Mouse (Mus musculus): ENCODE results near the gene Oxsm. TPM values are rescaled to one million over a fixed set of nuclear protein-coding genes. Genes with fewer than 3 reads are reported as not detected.

Oxsm gene
- polyA plus RNA-seq, 1 experiment from 2014 or later: 2.1 TPM

DNA sequence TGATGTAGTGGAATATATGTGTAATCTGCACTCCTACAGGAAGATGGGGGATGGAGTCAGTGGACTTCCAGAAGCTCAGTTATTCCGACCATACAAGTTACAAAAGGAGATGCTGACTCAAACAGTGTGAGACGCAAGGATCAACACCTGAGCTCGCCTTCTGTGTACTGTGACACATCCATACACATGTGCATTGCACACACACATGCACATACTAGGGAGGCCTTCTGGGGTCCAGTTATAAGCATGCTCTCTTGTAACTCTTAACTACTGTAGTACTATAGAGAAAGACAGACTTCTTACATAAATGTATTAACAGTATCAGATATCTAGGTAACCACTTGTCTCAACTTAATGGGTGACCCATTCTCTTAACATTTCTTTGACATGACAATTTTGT, 24.1 kb upstream of the Oxsm start:
- Histone ChIP-seq H3K4me2 (no peak overlapping the region), H3K9ac (no peak overlapping the region), H3K36me3 (ENCODE audit: insufficient read depth) (peaks cover 13% of the 10 kb centered on the region; the same call in 1 of the 2 replicates), H3K27me3 (ENCODE audit: insufficient read depth, low read length) (no peaks in the 10 kb centered on the region), H3K27ac (ENCODE audit: low read depth) (no peak overlapping the region), H3K4me1 (ENCODE audit: insufficient read depth) (no peaks in the 10 kb centered on the region), H3K9me3 (ENCODE audit: low read depth, low read length) (no peaks in the 10 kb centered on the region), H3K4me3 (ENCODE audit: low read depth, low read length) (no peak overlapping the region)
- no peak for TF ChIP-seq CTCF (IDR thresholded peaks at IDR 0.05; ENCODE audit: low read depth)
- 79% methylated on average over 3 of the region's 3 CpGs for WGBS
- DNase-seq: no peak
- no peak for ATAC-seq (ENCODE audit: insufficient read depth)

- DNase-seq (no peak), ATAC-seq (ENCODE audit: insufficient read depth) (no peak)
- Histone ChIP-seq H3K27me3 (ENCODE audit: insufficient read depth, low read length) (no peaks in the 10 kb centered on the region), H3K9me3 (ENCODE audit: low read depth, low read length) (no peaks in the 10 kb centered on the region), H3K9ac (no peak overlapping the region), H3K36me3 (ENCODE audit: insufficient read depth) (peaks cover 13% of the 10 kb centered on the region; the same call in 1 of the 2 replicates), H3K4me3 (ENCODE audit: low read depth, low read length) (no peak overlapping the region), H3K27ac (ENCODE audit: low read depth) (no peak overlapping the region), H3K4me1 (ENCODE audit: insufficient read depth) (no peaks in the 10 kb centered on the region), H3K4me2 (no peak overlapping the region)
- TF ChIP-seq CTCF (IDR thresholded peaks at IDR 0.05; ENCODE audit: low read depth): no peak
- WGBS: 95% methylated on average over 2 of the region's 2 CpGs
Observed at GRCm38 (mm10) chr14:16269776-16270175, 20.2 kb upstream of the Oxsm start.

GRCm38 (mm10) chr14:16267028-16267427, 17.4 kb upstream of the Oxsm start:
- Histone ChIP-seq H3K4me2 (no peak overlapping the region), H3K9ac (no peak overlapping the region), H3K27ac (ENCODE audit: low read depth) (no peak overlapping the region), H3K4me3 (ENCODE audit: low read depth, low read length) (no peak overlapping the region), H3K36me3 (ENCODE audit: insufficient read depth) (peaks cover 9% of the 10 kb centered on the region; the same call in 1 of the 2 replicates), H3K4me1 (ENCODE audit: insufficient read depth) (no peaks in the 10 kb centered on the region), H3K27me3 (ENCODE audit: insufficient read depth, low read length) (no peaks in the 10 kb centered on the region), H3K9me3 (ENCODE audit: low read depth, low read length) (no peaks in the 10 kb centered on the region)
- DNase-seq (no peak), ATAC-seq (ENCODE audit: insufficient read depth) (no peak)
- TF ChIP-seq CTCF (IDR thresholded peaks at IDR 0.05; ENCODE audit: low read depth): no peak
- 66% methylated on average over 5 of the region's 5 CpGs for WGBS

DNA sequence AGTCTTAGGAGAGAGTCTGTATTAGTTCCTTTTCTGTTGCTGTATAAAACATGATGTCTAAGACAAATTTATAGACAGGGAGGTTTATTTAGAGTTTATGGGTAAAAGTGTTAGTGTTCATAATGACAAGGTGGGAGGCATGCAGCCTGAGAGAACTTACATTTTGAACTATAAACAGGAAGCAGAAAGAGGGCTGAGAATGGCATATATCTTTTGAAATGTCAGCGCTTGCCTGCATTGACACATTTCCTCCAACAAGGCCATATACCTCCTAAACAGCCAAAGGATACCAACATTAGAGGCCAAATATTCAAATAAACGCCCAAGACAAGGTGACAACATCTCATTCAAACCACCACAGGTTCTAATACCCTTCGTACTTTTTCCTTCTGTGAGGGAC, 12.3 kb upstream of the Oxsm start:
- H3K4me1 ChIP-seq (ENCODE audit: insufficient read depth): no peaks in the 10 kb centered on the region
- 62% methylated on average over 3 of the region's 3 CpGs for WGBS
- no peak overlapping the region for H3K4me2 ChIP-seq
- ATAC-seq (ENCODE audit: insufficient read depth): no peak
- no peaks in the 10 kb centered on the region for H3K27me3 ChIP-seq (ENCODE audit: insufficient read depth, low read length)
- no peak for DNase-seq
- H3K27ac ChIP-seq (ENCODE audit: low read depth): no peak overlapping the region
- no peak for TF ChIP-seq CTCF (IDR thresholded peaks at IDR 0.05; ENCODE audit: low read depth)
- H3K9me3 ChIP-seq (ENCODE audit: low read depth, low read length): no peaks in the 10 kb centered on the region
- H3K4me3 ChIP-seq (ENCODE audit: low read depth, low read length): no peak overlapping the region
- no peak overlapping the region for H3K9ac ChIP-seq
- peaks cover 10% of the 10 kb centered on the region; the same call in 1 of the 2 replicates for H3K36me3 ChIP-seq (ENCODE audit: insufficient read depth)

DNA sequence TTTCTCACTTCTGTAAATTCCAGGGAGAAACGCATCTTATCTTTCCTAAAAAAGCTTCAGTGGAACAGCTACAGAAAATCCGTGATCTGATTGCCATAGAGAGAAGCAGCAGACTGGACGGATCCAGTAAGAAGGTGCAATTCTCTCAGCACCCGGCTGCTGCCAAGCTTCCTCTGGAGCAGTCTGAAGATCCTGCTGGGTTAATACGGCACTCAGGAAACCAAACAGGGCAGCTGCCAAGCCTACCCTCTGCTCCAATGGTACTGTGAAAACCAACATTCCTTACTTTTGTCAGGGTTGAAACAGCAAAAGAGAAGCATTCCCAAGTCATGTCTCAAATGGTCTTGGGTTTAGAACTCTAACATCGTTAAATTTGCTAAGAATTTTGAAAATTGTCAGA, 10.9 kb upstream of the Oxsm start:
- Histone ChIP-seq H3K9me3 (ENCODE audit: low read depth, low read length) (no peaks in the 10 kb centered on the region), H3K36me3 (ENCODE audit: insufficient read depth) (peaks cover 17% of the 10 kb centered on the region), H3K27me3 (ENCODE audit: insufficient read depth, low read length) (no peaks in the 10 kb centered on the region), H3K9ac (no peak overlapping the region), H3K27ac (ENCODE audit: low read depth) (no peak overlapping the region), H3K4me3 (ENCODE audit: low read depth, low read length) (no peak overlapping the region), H3K4me1 (ENCODE audit: insufficient read depth) (no peaks in the 10 kb centered on the region), H3K4me2 (no peak overlapping the region)
- WGBS: 73% methylated on average over 6 of the region's 6 CpGs
- DNase-seq (no peak), ATAC-seq (ENCODE audit: insufficient read depth) (no peak)
- TF ChIP-seq CTCF (IDR thresholded peaks at IDR 0.05; ENCODE audit: low read depth): no peak

DNA sequence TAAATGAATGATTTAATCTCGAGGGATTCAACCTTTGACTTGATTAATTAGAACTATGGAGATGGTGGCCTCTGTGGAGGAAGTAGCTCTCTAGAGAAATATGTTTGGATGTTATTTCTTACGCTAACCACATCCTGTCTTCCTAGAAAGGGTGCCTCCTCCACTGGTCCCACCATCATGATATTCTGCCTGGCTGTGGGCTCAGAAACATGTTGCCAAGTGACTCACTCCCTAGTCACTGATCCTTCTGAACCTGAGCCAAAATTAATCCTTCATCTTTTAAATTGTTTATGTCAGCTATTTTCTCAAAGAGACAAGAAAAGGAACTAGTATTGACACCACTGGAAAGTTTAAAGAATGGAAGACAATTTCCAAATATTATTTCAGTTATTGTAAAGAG, 6.6 kb upstream of the Oxsm start:
- no peak for TF ChIP-seq CTCF (IDR thresholded peaks at IDR 0.05; ENCODE audit: low read depth)
- no peak overlapping the region for H3K4me2 ChIP-seq
- peaks cover 18% of the 10 kb centered on the region for H3K36me3 ChIP-seq (ENCODE audit: insufficient read depth)
- H3K9ac ChIP-seq: no peak overlapping the region
- H3K27me3 ChIP-seq (ENCODE audit: insufficient read depth, low read length): no peaks in the 10 kb centered on the region
- ATAC-seq (ENCODE audit: insufficient read depth): peak; percentile 21; the same call in 1 of the 2 replicates
- peak; percentile 37 for DNase-seq
- H3K9me3 ChIP-seq (ENCODE audit: low read depth, low read length): no peaks in the 10 kb centered on the region
- no peak overlapping the region for H3K27ac ChIP-seq (ENCODE audit: low read depth)
- H3K4me3 ChIP-seq (ENCODE audit: low read depth, low read length): no peak overlapping the region
- 44% methylated on average over 2 of the region's 2 CpGs for WGBS
- H3K4me1 ChIP-seq (ENCODE audit: insufficient read depth): peaks cover under 1% of the 10 kb centered on the region; the same call in 1 of the 2 replicates

GRCm38 (mm10) chr14:16255745-16256144, 6.1 kb upstream of the Oxsm start:
- 92% methylated on average over 3 of the region's 3 CpGs for WGBS

DNA sequence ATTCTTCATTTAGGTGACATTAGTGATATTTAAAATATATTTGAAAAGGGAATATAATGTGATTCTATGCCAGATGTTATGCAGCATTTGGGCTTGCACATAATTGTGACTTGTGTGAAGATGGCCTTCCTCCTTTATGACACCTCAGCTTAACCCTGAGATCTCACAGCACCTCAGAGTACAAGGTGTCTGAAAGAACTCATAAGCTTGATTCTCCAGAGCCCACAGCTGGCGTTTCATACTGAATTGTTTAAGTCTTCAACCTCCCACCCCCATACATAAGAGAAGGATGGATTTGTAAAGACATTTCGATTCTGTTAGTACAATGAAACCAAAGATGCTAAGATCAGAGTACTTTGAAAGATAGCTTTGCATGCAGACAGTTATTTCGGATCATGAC, 491 bp upstream of the Oxsm start:
- DNase-seq (no peak), ATAC-seq (ENCODE audit: insufficient read depth) (no peak)
- peak overlapping the region; percentile 67 for H3K4me3 ChIP-seq (ENCODE audit: low read depth, low read length)
- 62% methylated on average over 3 of the region's 3 CpGs for WGBS
- peaks cover 9% of the 10 kb centered on the region for H3K4me1 ChIP-seq (ENCODE audit: insufficient read depth)
- peak overlapping the region; percentile 86 for H3K4me2 ChIP-seq
- H3K36me3 ChIP-seq (ENCODE audit: insufficient read depth): peaks cover under 1% of the 10 kb centered on the region; the same call in 1 of the 2 replicates
- no peaks in the 10 kb centered on the region for H3K27me3 ChIP-seq (ENCODE audit: insufficient read depth, low read length)
- H3K9me3 ChIP-seq (ENCODE audit: low read depth, low read length): no peaks in the 10 kb centered on the region
- H3K27ac ChIP-seq (ENCODE audit: low read depth): no peak overlapping the region
- H3K9ac ChIP-seq: peak overlapping the region; percentile 96
- no peak for TF ChIP-seq CTCF (IDR thresholded peaks at IDR 0.05; ENCODE audit: low read depth)

More at GRCm38 (mm10) chr14:16255745-16256144, 6.1 kb upstream of the Oxsm start:
- H3K27me3 ChIP-seq (ENCODE audit: insufficient read depth, low read length): no peaks in the 10 kb centered on the region
- peaks cover 16% of the 10 kb centered on the region for H3K36me3 ChIP-seq (ENCODE audit: insufficient read depth)
- H3K4me3 ChIP-seq (ENCODE audit: low read depth, low read length): no peak overlapping the region
- no peak overlapping the region for H3K27ac ChIP-seq (ENCODE audit: low read depth)
- TF ChIP-seq CTCF (IDR thresholded peaks at IDR 0.05; ENCODE audit: low read depth): no peak
- H3K4me2 ChIP-seq: no peak overlapping the region
- H3K9me3 ChIP-seq (ENCODE audit: low read depth, low read length): no peaks in the 10 kb centered on the region
- DNase-seq (no peak), ATAC-seq (ENCODE audit: insufficient read depth) (no peak)
- no peak overlapping the region for H3K9ac ChIP-seq
- peaks cover 3% of the 10 kb centered on the region; the same call in 1 of the 2 replicates for H3K4me1 ChIP-seq (ENCODE audit: insufficient read depth)

All from lung, embryonic 14.5 days (tissue).